Mouse (Mus musculus): ENCODE measurements at regions not wholly inside any gene's neighbourhood (a gene's known extent, or its start where the extent isn't known, plus 50 kb on each side); places are given as distances from the start of the nearest gene placed in this dataset.

DNA sequence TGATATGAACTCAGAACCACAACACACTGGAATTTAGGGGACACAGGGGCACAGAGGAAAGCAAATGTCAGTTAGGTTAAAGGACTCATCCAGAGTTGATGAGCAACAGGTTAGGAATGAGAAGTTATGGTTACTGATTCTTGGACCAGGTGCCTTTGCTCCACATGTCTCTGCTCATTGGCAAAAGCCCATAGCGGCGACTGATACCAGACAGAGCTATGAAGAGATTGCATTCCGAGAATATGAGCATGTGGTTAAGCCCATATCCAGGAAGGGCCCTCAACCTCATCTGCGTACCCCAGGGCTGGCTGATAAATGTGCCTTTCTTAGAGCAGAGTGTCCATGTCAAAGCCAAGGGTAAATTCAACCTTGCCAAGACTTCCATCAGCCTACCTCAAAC lies 67.1 kb upstream of the Scrg1 start:
- TF ChIP-seq POLR2A (IDR thresholded peaks at IDR 0.05; ENCODE audit: low read depth, low read length) (no peak), CTCF (conservative IDR thresholded peaks at IDR 0.05; ENCODE audit: insufficient read depth, insufficient read length, low read depth, low read length) (no peak)
